Comparison of ENCODE assay signal across 30 mouse cellular contexts in the genomic region with DNA sequence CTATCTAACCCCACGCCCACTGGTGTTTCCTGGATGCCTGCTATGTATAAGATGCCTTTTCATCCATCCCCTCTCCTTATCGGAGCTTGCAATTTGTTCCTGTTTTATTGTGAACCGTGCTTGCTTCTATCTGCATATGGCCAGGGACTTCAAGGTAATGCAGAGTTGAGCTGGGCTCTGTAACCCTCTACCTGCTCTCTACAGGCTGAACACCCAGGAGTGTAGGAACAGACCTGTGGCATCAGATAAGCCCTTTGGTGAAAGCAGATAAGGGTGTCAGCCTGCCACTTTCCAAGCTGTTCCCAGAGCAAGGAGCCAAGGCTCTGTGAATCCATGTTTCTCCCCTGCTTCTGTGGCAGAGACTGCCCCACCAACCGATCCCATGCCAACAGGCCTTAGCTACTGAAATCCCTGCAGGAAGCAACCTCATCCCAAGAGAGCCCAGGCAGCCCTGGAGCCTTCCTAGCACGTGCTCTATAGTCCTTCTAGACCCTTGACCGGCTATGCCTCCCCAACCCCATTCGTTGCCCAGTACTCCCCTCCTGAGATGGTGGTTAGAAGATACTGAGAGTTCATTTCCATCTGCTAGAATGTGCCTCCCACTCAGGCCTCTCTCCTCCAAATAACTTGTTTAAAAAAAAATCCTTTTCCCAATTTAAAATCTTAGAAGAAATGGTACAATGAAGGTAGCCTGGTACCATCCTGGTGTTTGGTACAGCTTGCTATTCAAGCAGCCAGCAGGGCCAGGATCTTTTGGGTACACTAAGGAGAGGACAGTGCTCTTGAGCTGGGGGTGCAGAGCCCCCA. TPM values are rescaled to one million over a fixed set of nuclear protein-coding genes. Genes with fewer than 3 reads are reported as not detected.
DNase-seq lines count a peak whose midpoint lies in the region; ATAC-seq lines count a peak whose summit lies in the region.
"Had no signal": no experiment of that assay in that cellular context is flagged by ENCODE, and none has a peak within 500 bp of the region (broad histone marks: within the 10 kb centered on the region; RNA-seq: fewer than 3 reads in every experiment).

No protein-coding gene starts in this region.

- H3K9me3 ChIP-seq in hindbrain, embryonic 13.5 days, result no peaks in the 10 kb centered on the region
- H3K9me3 ChIP-seq in hindbrain, embryonic 10.5 days, result no peaks in the 10 kb centered on the region
- no peaks in the 10 kb centered on the region for H3K9me3 ChIP-seq in neural tube, embryonic 11.5 days (ENCODE audit: control insufficient read depth, low read length)
- H3K9me3 ChIP-seq in neural tube, embryonic 15.5 days (replicated peaks), result no peaks in the 10 kb centered on the region
- H3K9me3 ChIP-seq: forebrain, embryonic 13.5 days; heart, embryonic 13.5 days; limb, embryonic 13.5 days; lung, embryonic 15.5 days; midbrain, embryonic 10.5 days had no signal

- H3K36me3 ChIP-seq in hindbrain, embryonic 13.5 days, result peaks cover 94% of the 10 kb centered on the region
- H3K36me3 ChIP-seq in hindbrain, embryonic 10.5 days, result peaks cover 96% of the 10 kb centered on the region
- H3K36me3 ChIP-seq in neural tube, embryonic 11.5 days (ENCODE audit: control insufficient read depth, insufficient read depth, low read length), result peaks cover 18% of the 10 kb centered on the region
- H3K36me3 ChIP-seq in neural tube, embryonic 15.5 days, result peaks cover 93% of the 10 kb centered on the region

- H3K4me3 ChIP-seq in hindbrain, embryonic 13.5 days, result no peak overlapping the region
- no peak overlapping the region for H3K4me3 ChIP-seq in hindbrain, embryonic 10.5 days
- H3K4me3 ChIP-seq in neural tube, embryonic 11.5 days (ENCODE audit: low read depth, low read length), result no peak overlapping the region
- H3K4me3 ChIP-seq in neural tube, embryonic 15.5 days (replicated peaks), result no peak overlapping the region
- H3K4me3 ChIP-seq: forebrain, embryonic 13.5 days; gastrocnemius, adult 2 months; heart, adult 2 months; heart, embryonic 13.5 days; limb, embryonic 13.5 days; lung, embryonic 15.5 days; midbrain, embryonic 10.5 days; myocyte had no signal

- H3K27me3 ChIP-seq in hindbrain, embryonic 13.5 days, result no peaks in the 10 kb centered on the region
- no peaks in the 10 kb centered on the region for H3K27me3 ChIP-seq in hindbrain, embryonic 10.5 days (ENCODE audit: insufficient read depth, poor library complexity, severe bottlenecking)
- H3K27me3 ChIP-seq in neural tube, embryonic 11.5 days (ENCODE audit: control insufficient read depth, insufficient read depth, low read length), result no peaks in the 10 kb centered on the region
- H3K27me3 ChIP-seq in neural tube, embryonic 15.5 days (replicated peaks), result no peaks in the 10 kb centered on the region
- H3K27me3 ChIP-seq: forebrain, embryonic 13.5 days; heart, embryonic 13.5 days; limb, embryonic 13.5 days; lung, embryonic 15.5 days had no signal

- ATAC-seq in hindbrain, embryonic 13.5 days (ENCODE audit: low FRiP score), result no peak
- ATAC-seq in neural tube, embryonic 11.5 days (ENCODE audit: insufficient read depth, low FRiP score, low TSS enrichment), result no peak
- no peak for ATAC-seq in neural tube, embryonic 15.5 days (ENCODE audit: low FRiP score)
- ATAC-seq: CD4-positive, CD25-positive, alpha-beta regulatory T cell, adult 4 months; forebrain, embryonic 13.5 days; hindbrain, embryonic 16.5 days had no signal

- DNase-seq in hindbrain, embryonic 10.5 days (ENCODE audit: low spot score), result no peak
- no peak for DNase-seq in neural tube, embryonic 11.5 days (ENCODE audit: low spot score)
- DNase-seq in MEL-GATA-1-ER (ENCODE audit: extremely low read depth, low read depth), result peak; percentile 15
- DNase-seq in adrenal gland, adult 2 months, result no peak
- DNase-seq in ovary, postnatal 14 days (ENCODE audit: low spot score), result no peak
- DNase-seq: adrenal gland, postnatal 10 days; cerebellum, adult 8-10 months; gastrocnemius, adult 2 months; heart, adult 2 months; heart, postnatal 10 days; kidney, adult 18-20 months; kidney, postnatal 36 days; thymus, postnatal 4 days had no signal

- H3K27ac ChIP-seq in hindbrain, embryonic 13.5 days, result peak overlapping the region; percentile 5; the same call in 1 of the 2 replicates
- no peak overlapping the region for H3K27ac ChIP-seq in hindbrain, embryonic 10.5 days
- H3K27ac ChIP-seq in neural tube, embryonic 11.5 days (ENCODE audit: low read depth, low read length), result peak overlapping the region; percentile 35; the same call in 1 of the 2 replicates
- H3K27ac ChIP-seq in neural tube, embryonic 15.5 days (replicated peaks), result no peak overlapping the region; the same call in 1 of the 2 replicates
- H3K27ac ChIP-seq: forebrain, embryonic 13.5 days; gastrocnemius, adult 2 months; heart, adult 2 months; heart, embryonic 13.5 days; limb, embryonic 13.5 days; lung, embryonic 15.5 days; midbrain, embryonic 10.5 days had no signal

- H3K4me1 ChIP-seq in hindbrain, embryonic 13.5 days (replicated peaks), result peaks cover 11% of the 10 kb centered on the region; the same call in 1 of the 2 replicates
- H3K4me1 ChIP-seq in hindbrain, embryonic 10.5 days (replicated peaks), result no peaks in the 10 kb centered on the region
- H3K4me1 ChIP-seq in neural tube, embryonic 11.5 days (ENCODE audit: control insufficient read depth, insufficient read depth, low read length), result no peaks in the 10 kb centered on the region
- H3K4me1 ChIP-seq in neural tube, embryonic 15.5 days, result no peaks in the 10 kb centered on the region
- H3K4me1 ChIP-seq: forebrain, embryonic 13.5 days; heart, embryonic 13.5 days; limb, embryonic 13.5 days; lung, embryonic 15.5 days; midbrain, embryonic 10.5 days had no signal

- no peak overlapping the region for H3K4me2 ChIP-seq in hindbrain, embryonic 13.5 days
- no peak overlapping the region for H3K4me2 ChIP-seq in neural tube, embryonic 11.5 days (ENCODE audit: low read depth)
- no peak overlapping the region for H3K4me2 ChIP-seq in neural tube, embryonic 15.5 days
- H3K4me2 ChIP-seq: forebrain, embryonic 13.5 days; heart, embryonic 13.5 days; limb, embryonic 13.5 days; liver, embryonic 11.5 days; lung, embryonic 15.5 days had no signal

- peak overlapping the region; percentile 52; the same call in 1 of the 2 replicates for H3K9ac ChIP-seq in hindbrain, embryonic 13.5 days
- no peak overlapping the region for H3K9ac ChIP-seq in neural tube, embryonic 11.5 days (ENCODE audit: low read length)
- H3K9ac ChIP-seq in neural tube, embryonic 15.5 days (replicated peaks), result no peak overlapping the region
- H3K9ac ChIP-seq: forebrain, embryonic 13.5 days; heart, embryonic 13.5 days; limb, embryonic 13.5 days; lung, embryonic 15.5 days had no signal

- WGBS in hindbrain, embryonic 13.5 days, result 95% methylated on average over 7 of the region's 7 CpGs
- WGBS in hindbrain, embryonic 10.5 days, result 91% methylated on average over 7 of the region's 7 CpGs
- 90% methylated on average over 7 of the region's 7 CpGs for WGBS in neural tube, embryonic 11.5 days
- 94% methylated on average over 7 of the region's 7 CpGs for WGBS in neural tube, embryonic 15.5 days

RNA-seq across cellular contexts. Expression of gene Kptn, which starts 8.2 kb away (rescaled TPM):
- polyA plus RNA-seq in hindbrain, embryonic 13.5 days (2015; fragmentation: Nextera tagmentation; extraction: Ambion mirVana), result 37.3 and 42.2 TPM in 2 replicates
- polyA plus RNA-seq in hindbrain, embryonic 10.5 days (2016; fragmentation: Nextera tagmentation; extraction: Ambion mirVana), result 27.0 and 30.5 TPM in 2 replicates
- 21.1 and 22.8 TPM in 2 replicates for polyA plus RNA-seq in neural tube, embryonic 11.5 days (2014; fragmentation: Nextera tagmentation; extraction: Ambion mirVana)
- polyA plus RNA-seq in neural tube, embryonic 15.5 days (2015; fragmentation: Nextera tagmentation; extraction: Ambion mirVana), result 45.8 and 48.1 TPM in 2 replicates
- total RNA-seq in adrenal gland, adult 2 months (2021), result 10 to 100 TPM; 16.8 to 20.0 TPM
- 27.0 and 31.0 TPM in 2 replicates for polyA plus RNA-seq in adrenal gland, adult 2 months (2012; rRNA removed)

RNA-seq across cellular contexts. Expression of gene Napa, which starts 13.2 kb away (rescaled TPM):
- 212 and 237 TPM in 2 replicates for polyA plus RNA-seq in hindbrain, embryonic 13.5 days (2015; fragmentation: Nextera tagmentation; extraction: Ambion mirVana)
- polyA plus RNA-seq in hindbrain, embryonic 10.5 days (2016; fragmentation: Nextera tagmentation; extraction: Ambion mirVana), result 193 and 221 TPM in 2 replicates
- 175 and 184 TPM in 2 replicates for polyA plus RNA-seq in neural tube, embryonic 11.5 days (2014; fragmentation: Nextera tagmentation; extraction: Ambion mirVana)
- polyA plus RNA-seq in neural tube, embryonic 15.5 days (2015; fragmentation: Nextera tagmentation; extraction: Ambion mirVana), result 236 and 238 TPM in 2 replicates
- 100 to 1,000 TPM; 149 to 167 TPM for total RNA-seq in adrenal gland, adult 2 months (2021)
- polyA plus RNA-seq in adrenal gland, adult 2 months (2012; rRNA removed), result 316 and 381 TPM in 2 replicates

RNA-seq across cellular contexts. Expression of gene Slc8a2, which starts 18.1 kb away (rescaled TPM):
- polyA plus RNA-seq in hindbrain, embryonic 13.5 days (2015; fragmentation: Nextera tagmentation; extraction: Ambion mirVana), result 0.96 and 1.1 TPM in 2 replicates
- 0.26 and 0.42 TPM in 2 replicates for polyA plus RNA-seq in hindbrain, embryonic 10.5 days (2016; fragmentation: Nextera tagmentation; extraction: Ambion mirVana)
- 0.95 and 1.0 TPM in 2 replicates for polyA plus RNA-seq in neural tube, embryonic 11.5 days (2014; fragmentation: Nextera tagmentation; extraction: Ambion mirVana)
- polyA plus RNA-seq in neural tube, embryonic 15.5 days (2015; fragmentation: Nextera tagmentation; extraction: Ambion mirVana), result 1.2 and 1.4 TPM in 2 replicates
- 1 to 10 TPM; 2.0 to 2.6 TPM for total RNA-seq in adrenal gland, adult 2 months (2021)
- polyA plus RNA-seq in adrenal gland, adult 2 months (2012; rRNA removed), result 2.7 and 3.1 TPM in 2 replicates
- total RNA-seq: hematopoietic stem cell, adult 5-6 weeks; megakaryocyte progenitor cell, adult 5-6 weeks; neutrophil, adult 5-6 weeks had no signal
- polyA plus RNA-seq: CD4-positive, CD25-positive, alpha-beta regulatory T cell, adult 4 months had no signal

RNA-seq across cellular contexts. Expression of gene Zfp541, which starts 49.9 kb away (rescaled TPM):
- 0.09 TPM in 2 replicates for polyA plus RNA-seq in hindbrain, embryonic 13.5 days (2015; fragmentation: Nextera tagmentation; extraction: Ambion mirVana)
- polyA plus RNA-seq in hindbrain, embryonic 10.5 days (2016; fragmentation: Nextera tagmentation; extraction: Ambion mirVana), result 0.04 TPM in 1 of 2 replicates, not detected in the other
- 0.08 TPM in 1 of 2 replicates, not detected in the other for polyA plus RNA-seq in neural tube, embryonic 11.5 days (2014; fragmentation: Nextera tagmentation; extraction: Ambion mirVana)
- polyA plus RNA-seq in neural tube, embryonic 15.5 days (2015; fragmentation: Nextera tagmentation; extraction: Ambion mirVana), result 0.15 and 0.17 TPM in 2 replicates
- total RNA-seq in adrenal gland, adult 2 months (2021), result under 1 TPM; 0.06 to 0.07 TPM
- polyA plus RNA-seq in adrenal gland, adult 2 months (2012; rRNA removed), result 0.04 and 0.09 TPM in 2 replicates
- total RNA-seq: gastrocnemius, adult 2 months; heart, adult 2 months; heart, postnatal 10 days; hematopoietic stem cell, adult 5-6 weeks had no signal
- polyA plus RNA-seq: CD4-positive, CD25-positive, alpha-beta regulatory T cell, adult 4 months; embryonic facial prominence, embryonic 11.5 days; forebrain, embryonic 13.5 days; liver, embryonic 11.5 days; liver, embryonic 16.5 days; lung, embryonic 15.5 days; midbrain, embryonic 10.5 days; myocyte; small intestine, adult 2 months had no signal

Comparison
In these comparisons a context has a peak if more than half of its experiments do, and no peak if none do; other contexts are left out.
1. H3K27ac ChIP-seq: peak in hindbrain, embryonic 13.5 days (single experiment) and neural tube, embryonic 11.5 days (single experiment); none in hindbrain, embryonic 10.5 days (single experiment) and neural tube, embryonic 15.5 days (single experiment).